Mouse (Mus musculus): ENCODE results near the gene AI593442. TPM values are rescaled to one million over a fixed set of nuclear protein-coding genes. Genes with fewer than 3 reads are reported as not detected.

Gene AI593442
- polyA plus RNA-seq (2014; fragmentation: Illumina TruSeq; extraction: RNeasy Lipid Tissue Mini Kit (QIAGEN cat#74804); ENCODE audit: low read depth, low replicate concordance): 0.24 TPM

GRCm38 (mm10) chr9:52679362-52679947, at the start of gene AI593442:
AI593442 (minus strand) TSS chr9:52679780.

